35 mouse cellular contexts compared by ENCODE assay signal in genomic region chr13:105290594-105290993, GRCm38 (mm10). TPM values are rescaled to one million over a fixed set of nuclear protein-coding genes. Genes with fewer than 3 reads are reported as not detected.
"Had no signal": no experiment of that assay in that cellular context is flagged by ENCODE, and none has a peak within 500 bp of the region (broad histone marks: within the 10 kb centered on the region; RNA-seq: fewer than 3 reads in every experiment).

No protein-coding gene starts in this region.

- H3K4me2 ChIP-seq: heart, embryonic 11.5 days; heart, embryonic 12.5 days; heart, embryonic 13.5 days; heart, embryonic 15.5 days; hindbrain, embryonic 12.5 days; hindbrain, embryonic 13.5 days; hindbrain, embryonic 14.5 days; hindbrain, embryonic 15.5 days; intestine, embryonic 15.5 days; kidney, embryonic 15.5 days had no signal

- ATAC-seq: hindbrain, embryonic 16.5 days; hindbrain, postnatal 0 days; inflammation-experienced regulatory T-cells, adult 6 months; intestine, embryonic 15.5 days; intestine, embryonic 16.5 days; intestine, postnatal 0 days had no signal

- H3K27me3 ChIP-seq: hindbrain, embryonic 12.5 days; hindbrain, embryonic 13.5 days; hindbrain, embryonic 15.5 days; intestine, embryonic 15.5 days; kidney, embryonic 15.5 days had no signal

- H3K27ac ChIP-seq: heart, embryonic 13.5 days; heart, embryonic 15.5 days; hindbrain, embryonic 10.5 days; hindbrain, embryonic 12.5 days; hindbrain, embryonic 13.5 days; hindbrain, embryonic 14.5 days; hindbrain, embryonic 15.5 days; hindbrain, postnatal 0 days; intestine, embryonic 15.5 days; kidney, embryonic 15.5 days; kidney, postnatal 0 days; left cerebral cortex, adult 2 months had no signal

- H3K9me3 ChIP-seq: heart, embryonic 12.5 days; heart, embryonic 13.5 days; heart, embryonic 15.5 days; hindbrain, embryonic 10.5 days; hindbrain, embryonic 12.5 days; hindbrain, embryonic 13.5 days; hindbrain, embryonic 15.5 days; intestine, embryonic 15.5 days; kidney, embryonic 15.5 days had no signal

- DNase-seq: heart, postnatal 10 days; heart, postnatal 14 days; heart, postnatal 36 days; heart, postnatal 4 days; kidney, adult 11 months; kidney, adult 18-20 months; kidney, adult 2 months; kidney, adult 8-10 months; kidney, adult 9 months; kidney, postnatal 10 days; kidney, postnatal 14 days; kidney, postnatal 25 days; kidney, postnatal 36 days; kidney, postnatal 4 days; layer of hippocampus, adult 9-11 months; layer of hippocampus, postnatal 36 days had no signal

- H3K4me3 ChIP-seq: heart, embryonic 12.5 days; heart, embryonic 13.5 days; heart, embryonic 15.5 days; hindbrain, embryonic 10.5 days; hindbrain, embryonic 12.5 days; hindbrain, embryonic 13.5 days; hindbrain, embryonic 15.5 days; intestine, embryonic 15.5 days; kidney, embryonic 15.5 days; layer of hippocampus, adult 2 months; left cerebral cortex, adult 2 months had no signal

- H3K9ac ChIP-seq: heart, embryonic 12.5 days; heart, embryonic 13.5 days; heart, embryonic 15.5 days; hindbrain, embryonic 12.5 days; hindbrain, embryonic 13.5 days; hindbrain, embryonic 14.5 days; hindbrain, embryonic 15.5 days; intestine, embryonic 15.5 days; kidney, embryonic 15.5 days had no signal

- H3K36me3 ChIP-seq: heart, embryonic 12.5 days; heart, embryonic 13.5 days; heart, embryonic 15.5 days; hindbrain, embryonic 12.5 days; intestine, embryonic 15.5 days; kidney, embryonic 15.5 days had no signal

RNA-seq across cellular contexts. Expression of gene Rnf180, which starts 4.0 kb away (rescaled TPM):
- polyA plus RNA-seq: inflammation-experienced regulatory T-cells, adult 6 months had no signal
